Mouse (Mus musculus): ENCODE data around the gene Gfra4.

GRCm38 (mm10) chr2:131059377-131059776 lies 16.5 kb upstream of the Gfra4 start:
- TF ChIP-seq CTCF (IDR thresholded peaks at IDR 0.05; ENCODE audit: control insufficient read depth, insufficient read depth, insufficient replicate concordance, low read depth, low read length) (no peak), POLR2A (IDR thresholded peaks at IDR 0.05; ENCODE audit: control insufficient read depth, low read depth, low read length) (no peak)

Measured in testis, adult 2 months (tissue).